Mouse (Mus musculus): Measurements from ENCODE around the gene Ak3.

DNA sequence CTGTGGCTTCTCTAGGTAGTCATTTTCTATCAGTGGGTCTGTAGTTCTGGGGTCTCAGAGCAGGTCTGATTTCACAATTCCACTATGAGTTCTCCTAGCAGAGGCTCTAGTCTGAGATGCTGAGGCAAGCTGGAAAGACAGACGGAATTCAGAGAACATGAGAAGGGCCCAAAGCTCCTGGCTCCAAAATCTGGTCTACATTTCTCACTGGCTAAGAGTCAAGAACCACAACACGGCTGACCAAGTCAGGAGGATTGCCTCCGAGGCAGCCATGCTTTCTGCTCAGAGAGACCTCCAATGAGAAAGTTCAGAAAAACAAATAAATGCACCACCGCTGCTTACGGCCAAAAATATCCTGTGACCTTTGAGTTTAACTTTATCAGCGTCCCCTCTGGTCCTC lies 6.8 kb upstream of the Ak3 start:
- TF ChIP-seq CTCF (IDR thresholded peaks at IDR 0.05) (no peak), EP300 (IDR thresholded peaks at IDR 0.05) (no peak)

Measured in lung, postnatal 0 days (tissue).